Comparison of ENCODE assay signal across 8 mouse cellular contexts in the genomic region with DNA sequence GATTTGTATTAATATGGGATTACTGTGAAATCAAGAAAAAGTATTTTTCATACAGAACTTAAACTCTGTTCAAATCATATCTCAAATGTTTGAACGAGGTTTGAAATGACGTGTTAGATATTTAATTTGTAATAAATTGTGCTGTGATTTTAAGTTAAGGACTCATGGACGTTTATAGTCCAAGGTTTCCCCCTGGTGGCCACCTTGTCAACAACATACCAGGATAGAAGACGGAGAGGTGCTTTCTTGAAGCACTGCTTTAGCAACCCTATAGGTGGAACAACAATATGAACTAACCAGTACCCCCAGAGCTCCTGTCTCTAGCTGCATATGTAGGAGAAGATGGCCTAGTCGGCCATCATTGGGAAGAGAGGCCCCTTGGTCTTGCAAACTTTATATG.
DNase-seq lines count a peak whose midpoint lies in the region; TF ChIP-seq lines count a peak whose summit lies in the region.
"Not testable (repeated sequence)": the region's sequence is repeated elsewhere in the genome, so short reads cannot be mapped to it uniquely, and the experiment has no call there.

No protein-coding gene starts in this region.

- H3K4me3 ChIP-seq in E14TG2a.4 (replicated peaks; ENCODE audit: low read length); forebrain, embryonic 10.5 days; midbrain, embryonic 10.5 days: not testable (repeated sequence)

- not testable (repeated sequence) for H3K9me3 ChIP-seq in E14TG2a.4 (ENCODE audit: low read length); forebrain, embryonic 10.5 days; midbrain, embryonic 10.5 days (replicated peaks)

- H3K4me1 ChIP-seq in E14TG2a.4 (replicated peaks; ENCODE audit: low read depth, low read length); forebrain, embryonic 10.5 days; midbrain, embryonic 10.5 days: not testable (repeated sequence)

- H3K36me3 ChIP-seq in E14TG2a.4 (ENCODE audit: insufficient read depth, low read length); forebrain, embryonic 10.5 days (replicated peaks); midbrain, embryonic 10.5 days: not testable (repeated sequence)

- peak; percentile 31 for TF ChIP-seq CTCF in E14TG2a.4 (conservative IDR thresholded peaks at IDR 0.05; ENCODE audit: low read length)

- DNase-seq in c-Kit-positive CD71-positive TER-119-negative erythroid progenitor cells, embryonic 14.5 days (ENCODE audit: low read depth) = peak; percentile 0
- peak; percentile 43 for DNase-seq in forebrain, embryonic 10.5 days (ENCODE audit: extremely low spot score, low spot score)
- DNase-seq in heart, adult 18-20 months = peak; percentile 63 to 86
- peak; percentile 86 for DNase-seq in kidney, adult 9 months
- DNase-seq in left cerebral cortex, postnatal 14 days (ENCODE audit: low spot score in 2 of 2) = peak; percentile 67 to 84
- peak; percentile 55 for DNase-seq in midbrain, embryonic 10.5 days (ENCODE audit: low spot score)
- peak; percentile 81 for DNase-seq in right cerebral cortex, postnatal 14 days

- H3K27me3 ChIP-seq in E14TG2a.4 (ENCODE audit: insufficient read depth, low read length); forebrain, embryonic 10.5 days (ENCODE audit: poor library complexity, severe bottlenecking); midbrain, embryonic 10.5 days (ENCODE audit: low read depth, poor library complexity, severe bottlenecking): not testable (repeated sequence)

- intact Hi-C loops in left cerebral cortex, postnatal 14 days (cut with DNase I) = loop anchor here (1.0 to 5.0 kb wide), 3 partner anchors 225 to 828 kb away; no protein-coding TSS in a partner anchor

- H3K27ac ChIP-seq in forebrain, embryonic 10.5 days; midbrain, embryonic 10.5 days (replicated peaks): not testable (repeated sequence)

- WGBS in forebrain, embryonic 10.5 days = 13% methylated on average over 5 of the region's 5 CpGs
- WGBS in midbrain, embryonic 10.5 days = 16% methylated on average over 5 of the region's 5 CpGs

Comparison
In these comparisons a context has a peak if more than half of its experiments do, and no peak if none do; other contexts are left out.
1. DNase-seq: peak in every context shown above with its lines; median percentile 86 in kidney, adult 9 months; 81 in right cerebral cortex, postnatal 14 days; 76 in left cerebral cortex, postnatal 14 days; 74 in heart, adult 18-20 months; 55 in midbrain, embryonic 10.5 days; 43 in forebrain, embryonic 10.5 days; 0 in c-Kit-positive CD71-positive TER-119-negative erythroid progenitor cells, embryonic 14.5 days.